Mouse (Mus musculus) spleen, embryonic (tissue): ENCODE results near the gene Acat2.
"Not testable (repeated sequence)": the region's sequence is repeated elsewhere in the genome, so short reads cannot be mapped to it uniquely, and the experiment has no call there.

Experiments used
- CTCF ChIA-PET: fragments of 350-600 bp; sonication (Branson Sonifier 250); formaldehyde crosslinking; loops from one replicate; lab custom pipeline; 2022; lab: Charles Lee

Gene Acat2

DNA sequence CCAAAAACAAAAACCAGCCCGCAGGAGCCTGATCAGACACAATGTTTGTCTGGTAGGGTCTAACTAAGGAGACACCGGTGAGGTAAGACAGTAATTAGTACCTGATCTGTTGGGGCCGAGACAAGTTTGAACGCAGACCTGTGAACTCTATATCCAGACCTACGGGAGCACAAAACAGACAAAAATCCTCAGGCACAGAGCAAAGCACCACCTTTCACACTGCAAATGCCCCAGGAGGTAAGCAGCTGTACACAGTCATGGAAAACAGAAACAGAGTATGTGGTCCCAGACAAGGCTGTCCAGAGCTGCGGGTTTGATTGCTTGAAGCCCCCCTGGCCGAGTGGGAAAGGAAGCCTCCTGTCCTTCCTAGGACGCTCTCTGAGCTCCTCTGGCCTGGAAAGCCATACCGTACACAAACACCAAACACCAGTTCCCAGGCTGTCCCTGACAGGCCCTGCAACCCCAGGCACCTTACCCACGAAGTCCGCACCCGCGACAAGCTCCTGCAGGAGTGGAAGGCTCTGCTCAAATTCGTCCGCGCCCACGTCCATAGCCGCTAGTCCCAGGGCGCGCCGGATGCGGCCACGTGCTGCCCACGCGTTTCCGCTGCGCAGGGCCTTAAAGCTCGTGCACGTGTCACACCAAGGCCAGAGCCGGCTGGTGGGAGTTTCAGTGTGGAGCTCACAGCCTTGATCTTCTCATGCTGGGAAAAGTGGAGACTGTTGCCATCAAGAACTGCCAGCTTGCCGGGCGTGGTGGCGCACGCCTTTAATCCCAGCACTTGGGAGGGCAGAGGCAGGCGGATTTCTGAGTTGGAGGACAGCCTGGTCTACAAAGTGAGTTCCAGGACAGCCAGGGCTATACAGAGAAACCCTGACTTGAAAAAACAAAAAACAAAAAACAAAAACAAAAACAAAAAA lies 50.9 kb downstream of the Acat2 start, which contains the start of gene Pnldc1:
TSS of gene Pnldc1 (minus strand) at position 870 of the 920 bp plus-strand sequence.
- CTCF ChIA-PET = interaction anchor here (0.6 kb wide), 1 partner anchor 61 kb away, joined by 3 read pairs; no protein-coding TSS in a partner anchor

DNA sequence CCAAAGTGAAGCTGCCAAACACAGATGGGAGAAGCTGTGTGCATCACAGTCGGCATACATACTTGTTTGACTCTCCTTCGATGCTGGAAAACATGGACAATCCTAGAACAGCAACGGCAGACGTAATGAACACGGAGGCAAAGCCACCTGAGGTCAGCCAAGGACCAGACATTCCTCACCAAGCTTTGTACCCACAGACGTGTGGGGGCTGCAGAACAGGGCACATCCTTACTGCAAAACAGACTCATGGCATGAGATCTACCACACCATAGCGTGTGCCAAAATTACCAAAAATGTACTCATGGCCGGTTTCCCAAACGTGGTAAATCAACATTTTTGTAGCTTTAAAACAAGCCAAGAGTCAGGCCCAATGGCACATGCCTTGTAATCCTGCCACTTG lies 54.1 kb downstream of the Acat2 start:
- CTCF ChIA-PET = interaction anchor here (0.7 kb wide), 1 partner anchor 57 kb away, joined by 3 read pairs; no protein-coding TSS in a partner anchor

DNA sequence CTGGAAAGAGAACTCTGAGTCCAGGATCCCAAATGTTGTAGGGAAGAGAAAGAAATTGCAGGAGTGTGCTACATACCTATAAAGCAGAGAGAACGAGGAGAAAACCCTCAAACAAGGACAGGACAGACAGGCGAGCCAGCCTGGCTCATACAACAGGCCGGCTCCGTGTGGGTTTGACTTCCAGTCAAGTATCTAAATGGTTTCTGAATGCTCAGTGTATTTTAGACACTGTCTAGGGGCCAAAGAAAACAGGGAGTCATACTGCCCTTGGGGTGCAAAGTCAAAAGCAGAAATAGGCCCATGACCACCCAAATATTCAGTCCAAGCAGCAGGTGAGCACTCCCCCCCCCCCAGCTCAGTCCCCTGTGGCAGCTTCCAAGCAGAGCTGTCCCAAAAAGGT lies 54.7 kb downstream of the Acat2 start:
- CTCF ChIA-PET = no interaction called here

DNA sequence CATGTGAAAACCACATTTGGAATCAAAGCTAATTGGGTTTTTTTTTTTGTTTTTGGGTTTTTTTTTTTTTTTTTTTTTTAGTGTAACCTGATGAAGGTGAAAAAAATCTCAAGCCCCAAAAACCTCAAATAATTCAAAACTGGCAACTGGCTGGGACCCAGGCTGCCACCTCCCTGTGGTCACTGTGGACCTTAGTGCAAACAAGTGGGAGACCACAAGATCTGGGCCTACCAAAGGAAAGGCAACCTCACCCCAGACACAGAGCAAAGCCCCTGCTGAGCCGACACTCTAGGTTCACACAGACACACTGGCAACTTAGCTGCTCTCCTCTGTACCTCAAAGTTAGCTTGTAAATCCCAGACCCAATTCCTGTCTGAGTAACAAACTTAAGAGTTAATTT lies 56.2 kb downstream of the Acat2 start:
- CTCF ChIA-PET = no interaction called here

GRCm38 (mm10) chr17:12903372-12904333 lies 56.9 kb downstream of the Acat2 start:
- CTCF ChIA-PET = no interaction called here

DNA sequence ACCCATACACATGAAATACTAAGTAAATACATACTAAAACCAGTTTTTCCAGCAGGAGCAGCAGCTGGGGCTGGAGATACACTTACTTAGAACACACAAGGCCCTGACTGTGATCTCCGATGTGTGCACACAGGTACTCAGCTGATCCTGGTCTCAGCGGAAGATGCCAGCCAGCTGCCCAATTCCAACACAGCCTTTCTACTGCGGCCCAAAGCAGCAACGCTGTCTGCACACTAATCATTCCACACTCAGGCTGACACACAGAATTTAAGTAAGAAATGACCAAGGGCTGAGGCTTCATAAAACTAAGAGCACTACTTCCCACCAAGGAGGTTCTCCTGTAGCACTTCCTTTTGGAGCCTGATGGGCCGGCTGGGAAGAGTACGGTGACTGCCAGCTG lies 58.3 kb downstream of the Acat2 start:
- CTCF ChIA-PET = no interaction called here

DNA sequence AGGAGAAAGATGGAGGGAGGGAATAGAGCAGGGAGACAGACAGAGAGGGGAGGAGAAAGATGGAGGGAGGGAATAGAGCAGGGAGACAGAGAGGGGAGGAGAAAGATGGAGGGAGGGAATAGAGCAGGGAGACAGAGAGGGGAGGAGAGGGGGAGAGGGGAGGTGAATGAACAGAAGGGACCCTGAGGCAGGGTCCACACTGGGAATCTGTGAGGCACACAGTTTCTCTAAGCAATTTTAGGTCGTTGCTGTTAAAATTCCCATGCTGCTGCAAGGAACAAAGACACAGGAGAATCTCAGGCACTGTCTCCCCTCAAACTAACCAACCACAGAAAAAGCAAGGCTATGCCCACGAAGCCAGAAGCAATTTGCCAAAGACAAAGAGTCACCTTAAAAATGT lies 61.9 kb downstream of the Acat2 start:
- CTCF ChIA-PET = not testable (repeated sequence)

DNA sequence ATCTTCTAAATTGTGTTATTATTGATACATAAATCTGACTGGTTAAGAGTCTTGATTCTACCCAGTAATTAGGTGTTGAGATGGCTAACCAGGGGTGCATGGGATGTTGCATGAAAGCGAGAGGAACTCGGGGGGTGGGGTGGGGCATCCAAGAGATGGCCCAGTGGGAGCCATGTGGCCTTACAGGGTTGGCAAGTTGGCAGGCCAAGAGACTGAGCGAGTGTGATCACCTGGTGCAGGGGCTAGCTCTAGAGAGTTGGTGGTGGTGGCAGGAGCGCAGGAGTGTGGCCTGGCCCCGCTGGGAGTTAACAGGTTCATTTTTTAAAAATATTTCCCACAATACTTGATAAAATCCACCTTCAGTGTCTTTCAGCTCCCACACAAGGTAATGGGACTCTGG lies 62.9 kb downstream of the Acat2 start:
- CTCF ChIA-PET = no interaction called here
